Mouse (Mus musculus) midbrain, postnatal 0 days (tissue): ENCODE results near the gene Rbfox1. TPM values are rescaled to one million over a fixed set of nuclear protein-coding genes. Genes with fewer than 3 reads are reported as not detected.

Experiments
- ATAC-seq: fragments of 200-750 bp; cut with Nextera tagmentation; 2 replicates; pipeline ENCODE4 v1.8.0; 2017; ENCODE audit warnings: moderate number of reproducible peaks, mild to moderate bottlenecking, moderate TSS enrichment, moderate library complexity; ENCODE audit not compliant: low FRiP score
- DNase-seq: peaks from one replicate; pipeline ENCODE4 v3.0.0-alpha.2; 2015; ENCODE audit warnings: low spot score
- H3K27ac ChIP-seq: fragments of 300-500 bp; sonication (generic); 2 replicates; pipeline ENCODE4 v1.5.1; 2014; ENCODE audit warnings: low read depth, mild to moderate bottlenecking, low read length, mixed read lengths
- H3K27me3 ChIP-seq: fragments of 300-500 bp; sonication (generic); 2 replicates; pipeline ENCODE4 v1.6.1; 2014; ENCODE audit warnings: low read length, control low read depth, mixed read lengths; ENCODE audit not compliant: insufficient read depth
- H3K36me3 ChIP-seq: fragments of 300-500 bp; sonication (generic); 2 replicates; pipeline ENCODE4 v1.6.1; 2014; ENCODE audit warnings: low read length, control low read depth, mixed read lengths; ENCODE audit not compliant: insufficient read depth
- H3K4me1 ChIP-seq: fragments of 300-500 bp; sonication (generic); 2 replicates; pipeline ENCODE4 v1.6.1; 2014; ENCODE audit warnings: mild to moderate bottlenecking, control low read depth, antibody characterized with exemption, low read length, mixed read lengths; ENCODE audit not compliant: insufficient read depth
- H3K4me2 ChIP-seq: fragments of 300-500 bp; sonication (generic); 2 replicates; pipeline ENCODE4 v1.6.1; 2014; ENCODE audit warnings: low read depth, mild to moderate bottlenecking, low read length, mixed read lengths; ENCODE audit not compliant: poor library complexity, severe bottlenecking
- H3K4me3 ChIP-seq: fragments of 300-500 bp; sonication (generic); 2 replicates; pipeline ENCODE4 v1.5.1; 2014; ENCODE audit warnings: low read depth, mild to moderate bottlenecking, low read length, moderate library complexity
- H3K9ac ChIP-seq: fragments of 300-500 bp; sonication (generic); replicated peaks from 2 replicates; pipeline ENCODE4 v1.6.1; 2014; ENCODE audit warnings: mild to moderate bottlenecking, low read length, moderate library complexity, mixed read lengths; ENCODE audit not compliant: poor library complexity, severe bottlenecking
- H3K9me3 ChIP-seq: fragments of 300-500 bp; sonication (generic); 2 replicates; pipeline ENCODE4 v1.6.1; 2016; ENCODE audit warnings: low read length, control low read depth
- CTCF ChIP-seq: IDR thresholded peaks from 2 replicates; pipeline ENCODE4 v1.5.1; 2016; ENCODE audit warnings: antibody characterized with exemption, mild to moderate bottlenecking
- WGBS: fragments of 180-500 bp; shearing (Covaris S2); extraction: QIAGEN DNeasy Blood & Tissue Kit; methylation state at CpG from one replicate; pipeline ENCODE4 v1.1.7; 2014; 5-methylcytosine and 5-hydroxymethylcytosine counted together
- polyA plus RNA-seq: library from polyadenylated mRNA; unstranded; fragments of >200 nt; fragmentation: Nextera tagmentation; extraction: Ambion mirVana; gene quantifications from 2 replicates; pipeline ENCODE4 v1.2.1, GENCODE M21; 2015
- total RNA-seq: library from RNA; depleted of rRNA; stranded (reverse); fragments of >200 nt; gene quantifications from 2 replicates; pipeline ENCODE4 v1.2.3, GENCODE M21; 2014

The Rbfox1 gene
- total and polyA plus RNA-seq, 2 experiments from 2014 or later = 142 to 242 TPM

DNA sequence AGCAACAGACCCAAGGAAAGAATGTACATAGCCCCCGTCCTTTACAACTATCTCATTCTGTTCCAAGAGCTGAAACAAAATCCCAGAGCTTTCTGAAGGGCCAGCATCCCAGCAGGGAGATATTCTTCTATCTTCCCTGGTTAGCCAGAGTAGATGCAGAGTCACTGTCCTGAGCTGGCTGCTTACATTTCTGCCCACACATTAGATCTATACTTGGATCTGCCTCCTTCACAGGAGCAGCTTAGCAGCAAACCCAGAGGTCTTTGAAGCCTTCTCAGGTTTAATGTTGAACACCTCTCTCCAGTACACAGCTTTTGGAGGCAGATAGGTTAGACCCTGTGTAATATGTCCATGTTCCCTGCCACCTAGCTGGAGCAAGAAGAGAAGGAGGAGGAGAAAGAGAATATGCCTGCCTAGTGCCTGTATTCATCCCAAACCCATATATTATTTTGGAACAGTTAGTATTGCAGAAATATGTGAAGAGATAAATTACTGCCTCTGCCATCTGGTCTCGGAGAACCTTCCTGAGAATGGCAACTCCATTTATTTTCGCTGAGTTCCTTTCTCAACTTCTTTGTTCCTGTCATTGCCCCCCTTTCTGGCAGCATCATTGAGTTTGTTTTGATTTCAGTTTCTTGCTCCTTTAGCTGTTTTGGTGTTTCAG, 640.5 kb downstream of the Rbfox1 start:
- Histone ChIP-seq H3K9me3 (no peaks in the 10 kb centered on the region), H3K36me3 (no peaks in the 10 kb centered on the region), H3K27ac (no peak overlapping the region), H3K27me3 (no peaks in the 10 kb centered on the region), H3K4me1 (no peaks in the 10 kb centered on the region; the same call in 1 of the 2 replicates), H3K4me2 (no peak overlapping the region), H3K4me3 (no peak overlapping the region), H3K9ac (no peak overlapping the region)
- TF ChIP-seq CTCF = no peak
- ATAC-seq (no peak), DNase-seq (no peak)
- WGBS = 76% methylated on average over 3 of the region's 3 CpGs

DNA sequence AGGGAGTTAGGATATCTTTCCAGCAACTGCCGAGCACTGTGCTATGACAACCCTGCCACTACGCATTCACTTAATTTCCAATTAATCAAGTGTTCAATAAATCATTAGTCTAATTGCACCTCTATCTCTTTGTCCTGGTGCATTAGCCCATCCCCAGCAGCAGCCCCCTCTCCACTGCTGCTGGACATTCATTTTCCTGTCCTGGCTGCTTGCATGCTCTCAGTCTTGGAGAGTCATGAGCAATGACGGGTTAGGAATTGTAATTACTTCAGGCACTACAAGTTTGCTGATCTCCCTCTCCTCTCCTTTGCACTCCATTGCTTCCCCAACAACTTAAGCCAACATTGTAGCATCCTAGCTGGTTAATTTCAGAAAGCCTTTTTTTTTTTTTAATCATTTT, 646.3 kb downstream of the Rbfox1 start:
- H3K9ac ChIP-seq = no peak overlapping the region
- H3K36me3 ChIP-seq = no peaks in the 10 kb centered on the region
- whole genome bisulfite sequencing = 68% methylated on average over 3 of the region's 3 CpGs
- H3K9me3 ChIP-seq = no peaks in the 10 kb centered on the region
- H3K27ac ChIP-seq = 0 out of 2 replicates have a peak overlapping the region, but pooled peaks have one; percentile 14
- no peak overlapping the region for H3K4me3 ChIP-seq
- no peak for TF ChIP-seq CTCF
- ATAC-seq = no peak
- DNase-seq = peak; percentile 21
- H3K27me3 ChIP-seq = no peaks in the 10 kb centered on the region
- no peak overlapping the region for H3K4me2 ChIP-seq
- no peaks in the 10 kb centered on the region; the same call in 1 of the 2 replicates for H3K4me1 ChIP-seq

DNA sequence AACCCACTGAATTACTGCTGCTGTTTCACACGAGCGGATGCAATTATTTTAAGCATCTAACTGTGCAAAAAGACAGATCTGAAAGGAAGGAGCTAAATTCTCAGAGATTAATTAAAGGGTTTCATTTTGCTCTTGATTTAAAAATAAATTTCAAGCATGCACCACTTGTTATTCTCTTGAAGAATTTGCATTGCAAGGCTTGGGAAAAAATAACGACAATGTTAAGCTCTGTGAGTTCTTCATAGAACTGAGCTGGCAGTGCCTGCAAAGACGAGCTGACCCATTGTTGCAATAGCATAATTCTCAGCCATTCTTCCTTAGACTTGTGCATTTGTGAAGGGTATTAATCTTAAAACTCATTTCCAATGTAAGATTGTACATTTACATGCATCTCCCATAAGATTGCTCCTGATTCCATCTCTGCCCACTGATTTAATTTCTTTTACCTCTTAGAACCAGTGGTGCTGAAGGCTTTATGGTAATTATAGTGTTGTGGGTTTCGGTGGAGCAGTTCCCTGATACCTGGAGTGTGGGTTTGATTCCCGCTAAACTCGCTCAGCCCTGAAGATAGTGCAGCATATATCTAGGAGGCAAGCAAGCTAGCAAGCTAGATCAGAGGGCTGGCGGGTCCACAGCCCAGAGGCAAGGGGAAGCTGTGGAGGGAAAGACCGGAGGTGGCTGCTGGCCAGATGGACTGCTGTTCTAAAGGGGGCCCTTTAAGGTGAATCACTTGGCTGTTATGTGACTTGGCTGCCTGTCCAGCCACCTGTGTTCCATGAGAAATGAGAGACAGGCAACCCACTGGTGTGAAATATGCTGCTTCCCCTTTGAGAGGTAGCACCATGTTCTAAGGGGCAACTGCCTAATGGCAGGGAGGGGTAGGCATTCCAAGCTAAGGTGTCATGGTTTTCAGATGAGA, 647.2 kb downstream of the Rbfox1 start:
- WGBS = 50% methylated on average over 9 of the region's 9 CpGs
- no peak for TF ChIP-seq CTCF
- Histone ChIP-seq H3K36me3 (no peaks in the 10 kb centered on the region), H3K9me3 (no peaks in the 10 kb centered on the region), H3K4me1 (no peaks in the 10 kb centered on the region; the same call in 1 of the 2 replicates), H3K27ac (0 out of 2 replicates have a peak overlapping the region, but pooled peaks have one; percentile 2), H3K9ac (no peak overlapping the region), H3K4me3 (no peak overlapping the region), H3K4me2 (no peak overlapping the region), H3K27me3 (no peaks in the 10 kb centered on the region)
- no peak for ATAC-seq
- peak; percentile 17 for DNase-seq

DNA sequence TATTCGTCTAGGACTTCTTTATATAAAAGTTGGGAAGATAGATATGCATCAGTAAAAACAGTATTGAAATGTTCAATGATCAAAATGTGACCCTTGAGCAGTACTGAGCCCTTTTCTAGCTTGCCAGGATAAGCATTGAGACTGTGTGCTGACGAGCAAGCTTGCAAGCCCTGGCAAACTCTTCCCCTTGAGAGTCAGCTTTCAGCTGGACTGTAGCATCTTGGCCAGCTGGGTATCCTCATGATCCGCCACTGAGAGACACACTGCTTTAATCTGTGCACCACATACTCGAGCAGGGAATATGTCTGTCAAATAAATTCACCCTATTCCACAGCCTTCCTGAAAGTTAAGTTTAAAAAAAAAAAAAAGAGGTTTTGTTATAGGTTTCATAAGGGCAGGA, 670.6 kb downstream of the Rbfox1 start:
- WGBS = 62% methylated on average over 4 of the region's 4 CpGs
- no peak for TF ChIP-seq CTCF
- no peak for DNase-seq
- Histone ChIP-seq H3K36me3 (no peaks in the 10 kb centered on the region), H3K4me3 (no peak overlapping the region), H3K27me3 (no peaks in the 10 kb centered on the region), H3K4me2 (no peak overlapping the region), H3K27ac (no peak overlapping the region), H3K9ac (no peak overlapping the region), H3K4me1 (no peaks in the 10 kb centered on the region), H3K9me3 (no peaks in the 10 kb centered on the region)
- ATAC-seq = no peak

DNA sequence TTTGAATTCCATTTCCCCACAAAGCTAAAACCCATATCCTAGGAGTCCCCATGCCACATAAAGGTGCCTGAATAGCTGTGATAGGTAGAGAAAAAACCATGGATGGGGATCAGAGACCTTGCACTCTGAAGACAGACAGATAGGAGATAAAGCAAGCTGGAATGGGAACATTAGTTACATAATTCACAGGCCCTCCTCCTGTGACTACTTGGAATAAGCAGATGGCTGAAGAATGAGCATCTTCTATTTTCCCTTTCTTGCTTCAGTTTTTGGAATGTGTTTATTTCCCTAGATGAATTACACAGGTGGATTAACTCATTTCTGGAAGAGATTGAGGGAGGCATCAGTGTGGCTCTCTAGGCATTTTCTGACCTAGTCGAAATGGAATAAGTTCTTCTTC, 672.6 kb downstream of the Rbfox1 start:
- TF ChIP-seq CTCF = no peak
- no peak for DNase-seq

DNA sequence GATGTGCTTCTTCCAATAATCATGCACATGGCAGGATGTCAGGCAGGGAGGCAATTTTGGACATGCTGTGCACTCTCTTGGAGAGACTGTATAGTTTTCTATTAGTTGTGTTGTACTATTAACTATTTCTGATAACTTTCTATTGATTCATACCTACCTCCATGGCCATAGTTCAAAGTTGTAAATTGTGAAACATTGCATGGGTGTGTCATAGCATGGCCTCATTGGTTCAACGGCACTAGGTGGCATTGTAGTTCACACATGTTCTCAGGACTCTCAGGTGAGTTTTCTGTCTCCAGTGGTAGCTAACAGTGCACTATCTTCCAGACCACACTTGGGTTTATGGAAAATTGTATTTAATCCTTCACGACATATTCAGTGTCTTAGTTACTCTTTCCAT, 699.5 kb downstream of the Rbfox1 start:
- no peak for ATAC-seq
- no peak overlapping the region for H3K4me2 ChIP-seq

More for the DNA sequence above, 672.6 kb downstream of the Rbfox1 start:
- no peak for ATAC-seq
- Histone ChIP-seq H3K27me3 (no peaks in the 10 kb centered on the region), H3K27ac (no peak overlapping the region), H3K36me3 (no peaks in the 10 kb centered on the region), H3K9me3 (no peaks in the 10 kb centered on the region), H3K9ac (no peak overlapping the region), H3K4me3 (no peak overlapping the region), H3K4me2 (no peak overlapping the region), H3K4me1 (no peaks in the 10 kb centered on the region)
- 86% methylated on average over 1 of the region's 1 CpGs for WGBS

More for the DNA sequence above, 699.5 kb downstream of the Rbfox1 start:
- DNase-seq = no peak
- no peaks in the 10 kb centered on the region for H3K4me1 ChIP-seq
- H3K27me3 ChIP-seq = no peaks in the 10 kb centered on the region
- WGBS = 95% methylated on average over 2 of the region's 2 CpGs
- H3K4me3 ChIP-seq = no peak overlapping the region
- H3K9ac ChIP-seq = no peak overlapping the region
- H3K27ac ChIP-seq = no peak overlapping the region
- TF ChIP-seq CTCF = no peak
- H3K36me3 ChIP-seq = no peaks in the 10 kb centered on the region
- H3K9me3 ChIP-seq = no peaks in the 10 kb centered on the region
